Mouse (Mus musculus) CH12.LX (cell line): ENCODE results near the gene Snx11.

Experiments used
- CTCF ChIP-seq, 2 experiments: IDR thresholded peaks in 1 of 2; conservative IDR thresholded peaks in 1 of 2; 2 replicates each; pipeline ENCODE4 v1.5.1; 2011 to 2012; ENCODE audit warnings: low read depth in 2 of 2, low read length in 2 of 2, improper control_type of control experiment in 1 of 2, inconsistent platforms in 1 of 2, mild to moderate bottlenecking in 1 of 2, moderate library complexity in 1 of 2
- MAX ChIP-seq: IDR thresholded peaks from 2 replicates; pipeline ENCODE4 v1.6.1; 2011; ENCODE audit warnings: low read length, improper control_type of control experiment
- UBTF ChIP-seq: IDR thresholded peaks from 2 replicates; pipeline ENCODE4 v1.6.1; 2012; ENCODE audit warnings: low read depth, mild to moderate bottlenecking, inconsistent platforms, low read length, improper control_type of control experiment, moderate library complexity
- USF1 ChIP-seq: IDR thresholded peaks from 2 replicates; pipeline ENCODE4 v1.6.1; 2014; ENCODE audit warnings: low read depth, mild to moderate bottlenecking, inconsistent platforms, low read length, improper control_type of control experiment
- USF2 ChIP-seq: conservative IDR thresholded peaks from 2 replicates; pipeline ENCODE4 v1.6.1; 2011; ENCODE audit warnings: low read depth, low read length, improper control_type of control experiment

- TF ChIP-seq UBTF (no peak), MAX (no peak), USF1 (no peak), CTCF (conservative IDR thresholded peaks at IDR 0.05 in 1 of 2, IDR thresholded peaks at IDR 0.05 in 1 of 2; ENCODE audit: low read depth in 2 of 2, low read length in 2 of 2) (no peak), USF2 (no peak)
Observed at GRCm38 (mm10) chr11:96743000-96743399, 34.4 kb downstream of the Snx11 start.
